Mouse (Mus musculus): ENCODE measurements around the gene Slc27a1.

DNA sequence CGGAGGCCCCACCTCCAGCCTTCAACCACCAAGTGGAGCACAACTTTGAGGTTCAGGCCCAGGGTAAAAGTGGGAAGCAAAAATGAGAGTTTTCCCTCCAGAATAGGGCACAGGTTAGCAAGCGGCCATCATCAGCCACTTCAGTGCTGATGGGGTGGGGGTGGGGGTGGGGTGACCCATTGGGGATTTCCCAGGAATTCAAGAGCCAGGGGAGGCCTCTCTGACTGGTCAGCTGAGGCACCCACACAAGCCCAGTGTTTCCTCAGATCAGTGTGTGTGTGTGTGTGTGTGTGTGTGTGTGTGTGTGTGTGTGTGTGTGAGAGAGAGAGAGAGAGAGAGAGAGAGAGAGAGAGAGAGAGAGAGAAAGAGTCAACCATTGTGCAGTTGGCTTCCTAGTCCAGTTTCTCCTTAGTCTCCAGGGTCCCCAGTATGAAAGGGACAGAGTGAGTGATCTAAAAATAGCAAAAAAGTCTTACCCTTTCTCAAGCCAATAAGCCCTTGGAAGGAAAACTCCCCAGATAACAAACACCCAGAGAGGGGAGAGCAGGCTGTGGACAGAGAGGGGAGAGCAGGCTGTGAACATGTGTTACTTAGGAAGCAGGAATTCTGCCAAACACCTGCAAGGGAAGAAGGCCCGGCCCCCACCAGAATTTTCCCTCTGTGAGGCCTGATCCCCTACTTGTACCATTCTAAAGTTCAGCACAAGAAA lies 41.4 kb upstream of the Slc27a1 start:
- TF ChIP-seq CTCF (IDR thresholded peaks at IDR 0.05; ENCODE audit: control insufficient read depth, insufficient read depth, insufficient read length) = no peak
- TF ChIP-seq MAX (IDR thresholded peaks at IDR 0.05) = no peak
- no peak for TF ChIP-seq USF1 (IDR thresholded peaks at IDR 0.05; ENCODE audit: low read depth)
- TF ChIP-seq CEBPB (IDR thresholded peaks at IDR 0.05; ENCODE audit: low read depth) = no peak
- TF ChIP-seq MYOG (IDR thresholded peaks at IDR 0.05; ENCODE audit: control insufficient read depth, extremely low read depth, insufficient read length) = no peak
- no peak for TF ChIP-seq MYOD1 (IDR thresholded peaks at IDR 0.05; ENCODE audit: control insufficient read depth, insufficient read length, low read depth)

Measured in C2C12 (cell line).